Mouse (Mus musculus) MEL (cell line): ENCODE results near the gene Fam19a3.

Experiments used
- CHD1 ChIP-seq: IDR thresholded peaks from 2 replicates; pipeline ENCODE4 v1.6.1; 2012; ENCODE audit warnings: low read depth, mild to moderate bottlenecking, inconsistent platforms, low read length, improper control_type of control experiment
- CHD2 ChIP-seq: IDR thresholded peaks from 2 replicates; pipeline ENCODE4 v1.6.1; 2011; ENCODE audit warnings: low read length, improper control_type of control experiment
- CTCF ChIP-seq, 3 experiments: IDR thresholded peaks in 2 of 3; conservative IDR thresholded peaks in 1 of 3; 2 replicates each; pipeline ENCODE4 v1.5.1; 2011 to 2012; ENCODE audit warnings: low read length in 3 of 3, low read depth in 2 of 3, mild to moderate bottlenecking in 2 of 3, improper control_type of control experiment in 1 of 3, inconsistent platforms in 1 of 3, mixed read lengths in 1 of 3, moderate library complexity in 1 of 3; ENCODE audit not compliant: control insufficient read depth in 1 of 3, insufficient read depth in 1 of 3, poor library complexity in 1 of 3, severe bottlenecking in 1 of 3
- E2F4 ChIP-seq: IDR thresholded peaks from 2 replicates; pipeline ENCODE4 v1.6.1; 2011; ENCODE audit warnings: low read depth, low read length, improper control_type of control experiment, borderline replicate concordance
- EP300 ChIP-seq, 2 experiments: IDR thresholded peaks; 2 replicates each; pipeline ENCODE4 v1.6.1; 2011; ENCODE audit warnings: improper control_type of control experiment in 2 of 2, low read length in 2 of 2, low read depth in 1 of 2, mild to moderate bottlenecking in 1 of 2
- GATA1 ChIP-seq: IDR thresholded peaks from 2 replicates; pipeline ENCODE4 v1.6.1; 2011; ENCODE audit warnings: low read depth, low read length, improper control_type of control experiment
- MAZ ChIP-seq: IDR thresholded peaks from 2 replicates; pipeline ENCODE4 v1.6.1; 2012; ENCODE audit warnings: low read depth, mild to moderate bottlenecking, inconsistent platforms, low read length, improper control_type of control experiment
- MEF2A ChIP-seq: IDR thresholded peaks from 2 replicates; pipeline ENCODE4 v1.6.1; 2014; ENCODE audit warnings: low read depth, mild to moderate bottlenecking, inconsistent platforms, low read length, improper control_type of control experiment; ENCODE audit not compliant: poor library complexity, insufficient replicate concordance, severe bottlenecking; ENCODE audit errors: extremely low read depth
- MYC ChIP-seq: IDR thresholded peaks from 2 replicates; pipeline ENCODE4 v1.6.1; 2011; ENCODE audit warnings: low read depth, mild to moderate bottlenecking, low read length, improper control_type of control experiment, moderate library complexity
- NRF1 ChIP-seq: IDR thresholded peaks from 2 replicates; pipeline ENCODE4 v1.6.1; 2014; ENCODE audit warnings: low read depth, mild to moderate bottlenecking, inconsistent platforms, low read length, improper control_type of control experiment, moderate library complexity; ENCODE audit not compliant: poor library complexity, insufficient read depth, severe bottlenecking
- POLR2A ChIP-seq, 2 experiments: IDR thresholded peaks; 2 replicates each; pipeline ENCODE4 v1.6.1; 2011 to 2012; ENCODE audit warnings: low read length in 2 of 2, mild to moderate bottlenecking in 2 of 2, control low read depth in 1 of 2, improper control_type of control experiment in 1 of 2, low read depth in 1 of 2, moderate library complexity in 1 of 2; ENCODE audit not compliant: control insufficient read depth in 1 of 2, insufficient read depth in 1 of 2, poor library complexity in 1 of 2
- UBTF ChIP-seq: IDR thresholded peaks from 2 replicates; pipeline ENCODE4 v1.6.1; 2012; ENCODE audit warnings: low read depth, mild to moderate bottlenecking, inconsistent platforms, low read length, improper control_type of control experiment, moderate library complexity, borderline replicate concordance; ENCODE audit not compliant: insufficient read depth
- USF2 ChIP-seq, 2 experiments: IDR thresholded peaks; 2 replicates each; pipeline ENCODE4 v1.6.1; 2011 to 2012; ENCODE audit warnings: improper control_type of control experiment in 2 of 2, low read length in 2 of 2, borderline replicate concordance in 1 of 2, inconsistent platforms in 1 of 2, low read depth in 1 of 2, mild to moderate bottlenecking in 1 of 2; ENCODE audit not compliant: insufficient read depth in 1 of 2
- ZNF384 ChIP-seq: IDR thresholded peaks from 2 replicates; pipeline ENCODE4 v1.6.1; 2012; ENCODE audit warnings: low read depth, mild to moderate bottlenecking, inconsistent platforms, low read length, improper control_type of control experiment

DNA sequence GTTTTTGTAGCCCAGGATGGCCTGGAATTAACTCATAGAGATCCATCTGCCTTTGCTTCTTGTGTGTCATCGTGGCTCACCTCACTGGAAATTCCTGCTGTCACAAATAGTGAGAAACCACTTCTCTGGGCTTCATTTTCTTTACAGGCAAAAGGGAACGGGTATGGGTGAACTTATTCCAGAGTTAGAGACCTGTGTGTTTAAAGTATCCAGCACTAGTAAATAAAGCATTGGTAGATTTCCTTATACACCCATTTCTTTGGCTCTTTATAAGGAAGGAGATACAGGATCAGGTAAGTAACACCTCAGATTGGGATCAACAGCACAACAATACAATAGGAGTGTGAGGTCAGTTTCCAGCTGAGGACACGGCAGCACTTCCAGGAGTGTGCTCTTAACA lies 6.4 kb upstream of the Fam19a3 start, which contains the start of gene Rhoc:
- no peak for TF ChIP-seq CTCF (IDR thresholded peaks at IDR 0.05 in 2 of 3, conservative IDR thresholded peaks at IDR 0.05 in 1 of 3; ENCODE audit: control insufficient read depth in 1 of 3, insufficient read depth in 1 of 3, low read depth in 2 of 3, low read length in 3 of 3, poor library complexity in 1 of 3, severe bottlenecking in 1 of 3)
- TF ChIP-seq EP300 (IDR thresholded peaks at IDR 0.05; ENCODE audit: low read depth in 1 of 2, low read length in 2 of 2), result no peak
- TF ChIP-seq UBTF, result no peak
- TF ChIP-seq POLR2A (IDR thresholded peaks at IDR 0.05; ENCODE audit: control insufficient read depth in 1 of 2, insufficient read depth in 1 of 2, low read depth in 1 of 2, low read length in 2 of 2, poor library complexity in 1 of 2), result no peak
- no peak for TF ChIP-seq MAZ
- no peak for TF ChIP-seq NRF1
- no peak for TF ChIP-seq E2F4
- no peak for TF ChIP-seq CHD2
- TF ChIP-seq CHD1, result no peak
- no peak for TF ChIP-seq ZNF384
- no peak for TF ChIP-seq MYC
- no peak for TF ChIP-seq USF2 (IDR thresholded peaks at IDR 0.05; ENCODE audit: borderline replicate concordance in 1 of 2, insufficient read depth in 1 of 2, low read depth in 1 of 2, low read length in 2 of 2)
- no peak for TF ChIP-seq MEF2A
- no peak for TF ChIP-seq GATA1
